Mouse (Mus musculus) liver, embryonic 16.5 days (tissue): ENCODE measurements around the gene Galnt18. TPM values are rescaled to one million over a fixed set of nuclear protein-coding genes. Genes with fewer than 3 reads are reported as not detected.

Source experiments
- ATAC-seq: fragments of 200-750 bp; cut with Nextera tagmentation; 2 replicates; pipeline ENCODE4 v1.8.0; 2017; ENCODE audit warnings: low read depth, mild to moderate bottlenecking, moderate number of reproducible peaks, moderate library complexity
- H3K27ac ChIP-seq: fragments of 300-500 bp; sonication (generic); 2 replicates; pipeline ENCODE4 v1.5.1; 2014; ENCODE audit warnings: mild to moderate bottlenecking, low read length
- H3K27me3 ChIP-seq: fragments of 300-500 bp; sonication (generic); 2 replicates; pipeline ENCODE4 v1.6.1; 2014; ENCODE audit warnings: low read depth, low read length, mixed read lengths; ENCODE audit not compliant: control insufficient read depth, insufficient read depth
- H3K36me3 ChIP-seq: fragments of 300-500 bp; sonication (generic); 2 replicates; pipeline ENCODE4 v1.6.1; 2014; ENCODE audit warnings: mild to moderate bottlenecking; ENCODE audit not compliant: control insufficient read depth, insufficient read depth
- H3K4me1 ChIP-seq: fragments of 300-500 bp; sonication (generic); 2 replicates; pipeline ENCODE4 v1.6.1; 2014; ENCODE audit warnings: low read depth, low read length, mixed read lengths; ENCODE audit not compliant: control insufficient read depth
- H3K4me2 ChIP-seq: fragments of 300-500 bp; sonication (generic); 2 replicates; pipeline ENCODE4 v1.6.1; 2014; ENCODE audit warnings: low read depth, low read length, mixed read lengths
- H3K4me3 ChIP-seq: fragments of 300-500 bp; sonication (generic); 2 replicates; pipeline ENCODE4 v1.5.1; 2014; ENCODE audit warnings: low read depth, mild to moderate bottlenecking, low read length
- H3K9ac ChIP-seq: fragments of 300-500 bp; sonication (generic); 2 replicates; pipeline ENCODE4 v1.6.1; 2014; ENCODE audit warnings: low read depth, low read length
- H3K9me3 ChIP-seq: fragments of 300-500 bp; sonication (generic); replicated peaks from 2 replicates; pipeline ENCODE4 v1.6.1; 2016; ENCODE audit warnings: low read length; ENCODE audit not compliant: control insufficient read depth
- WGBS: fragments of 180-500 bp; shearing (Covaris S2); extraction: QIAGEN DNeasy Blood & Tissue Kit; methylation state at CpG from one replicate; pipeline ENCODE4 v1.1.7; 2014; ENCODE audit not compliant: insufficient replicate concordance; 5-methylcytosine and 5-hydroxymethylcytosine counted together
- polyA plus RNA-seq: library from polyadenylated mRNA; unstranded; fragments of >200 nt; fragmentation: Nextera tagmentation; extraction: Ambion mirVana; gene quantifications from 2 replicates; pipeline ENCODE4 v1.2.1, GENCODE M21; 2015

Gene Galnt18
- 2.1 and 2.2 TPM in 2 replicates for polyA plus RNA-seq

DNA sequence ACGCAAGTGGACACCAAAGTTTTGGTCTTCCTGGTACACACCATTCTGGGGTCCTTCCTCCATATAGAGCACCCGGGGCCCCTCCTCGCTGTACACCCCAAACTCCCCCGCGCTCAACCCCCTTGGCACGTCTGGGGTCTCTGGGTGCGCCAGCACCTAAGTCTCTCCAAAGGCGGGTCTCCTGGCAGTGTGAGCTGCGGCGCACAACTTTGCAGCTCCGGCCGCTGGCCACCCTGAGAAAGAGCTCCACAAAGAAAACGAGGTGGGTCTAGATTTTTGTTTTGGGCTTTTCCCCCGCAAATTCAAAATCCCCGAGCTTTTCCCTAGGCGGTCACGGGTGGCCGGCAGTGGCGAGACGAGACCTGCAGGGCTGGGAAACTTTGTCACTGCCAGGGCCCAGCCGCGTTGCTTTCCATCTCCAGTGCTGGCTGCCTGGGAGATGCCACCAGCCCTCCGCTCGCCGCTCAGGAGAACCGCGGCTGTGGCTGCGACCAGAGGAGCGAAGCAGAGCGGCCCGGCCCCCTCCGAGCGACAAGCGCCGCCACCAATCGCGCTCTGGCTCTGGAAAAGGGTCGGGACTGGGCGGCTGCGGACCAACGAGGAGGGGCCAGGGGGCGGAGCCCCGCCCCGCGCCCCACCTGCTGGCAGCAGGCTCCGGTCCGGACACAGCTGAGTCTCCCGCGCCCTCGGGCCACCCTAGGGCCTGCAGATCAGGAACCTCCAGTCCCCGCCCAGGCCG is at the start of gene Galnt18:
Galnt18 (minus strand) TSS at position 474 of the 739 bp plus-strand sequence.
- Histone ChIP-seq H3K4me2 (peak within 1 kb of the TSS; percentile 51), H3K9ac (no peak within 1 kb of the TSS), H3K27ac (no peak within 1 kb of the TSS), H3K9me3 (no peaks in the 10 kb centered on the region), H3K4me3 (peak within 1 kb of the TSS; percentile 30), H3K36me3 (no peaks in the 10 kb centered on the region), H3K27me3 (peaks cover 30% of the 10 kb centered on the region), H3K4me1 (no peaks in the 10 kb centered on the region)
- ATAC-seq, result peak; percentile 90
- WGBS, result under 1% methylated on average over 52 of the region's 52 CpGs

DNA sequence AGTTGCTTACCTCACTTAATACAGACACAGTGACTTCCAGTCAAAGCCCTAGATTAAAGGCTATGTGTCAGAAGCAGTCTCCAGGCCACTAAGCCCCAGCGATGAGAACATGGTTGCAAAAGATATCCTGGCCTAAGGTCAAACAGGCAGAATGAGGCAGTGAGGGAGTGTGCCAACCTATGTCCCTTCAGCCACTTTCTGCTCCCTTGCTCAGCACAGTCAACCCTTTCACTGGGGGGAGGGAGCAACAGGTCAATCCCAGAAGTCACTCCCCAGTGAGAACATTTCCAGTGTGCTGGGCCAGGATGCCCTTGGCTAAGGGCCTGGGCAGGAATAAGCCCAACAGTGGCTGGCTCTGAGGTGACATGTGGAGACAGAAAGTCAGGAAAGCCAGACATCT is 47.6 kb upstream of the Galnt18 start:
- 70% methylated on average over 1 of the region's 1 CpGs for WGBS
- no peaks in the 10 kb centered on the region for H3K4me1 ChIP-seq
- H3K9ac ChIP-seq, result no peak overlapping the region
- H3K4me2 ChIP-seq, result no peak overlapping the region
- ATAC-seq, result no peak
- H3K27ac ChIP-seq, result no peak overlapping the region
- no peaks in the 10 kb centered on the region for H3K9me3 ChIP-seq
- H3K27me3 ChIP-seq, result no peaks in the 10 kb centered on the region
- H3K36me3 ChIP-seq, result no peaks in the 10 kb centered on the region
- H3K4me3 ChIP-seq, result no peak overlapping the region

DNA sequence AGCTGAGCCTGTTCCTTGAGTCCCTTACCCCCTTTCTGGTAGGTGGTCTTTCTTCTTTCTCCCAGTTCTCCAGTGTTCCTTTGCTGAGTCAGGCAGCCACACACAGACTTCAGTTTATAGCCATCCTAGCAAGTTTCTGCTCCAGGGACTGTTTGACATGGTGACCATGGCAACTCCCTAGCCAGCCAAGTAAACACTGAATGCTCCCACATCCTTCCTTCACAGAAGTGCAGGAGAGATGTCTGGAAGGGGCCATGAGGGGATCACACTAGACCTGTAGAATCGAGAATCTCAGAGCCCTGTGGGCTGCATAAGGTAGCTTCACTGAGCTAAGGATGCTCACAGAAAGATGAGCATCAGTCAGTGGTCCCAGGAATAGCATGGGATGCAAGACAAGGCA is 33.3 kb upstream of the Galnt18 start:
- Histone ChIP-seq H3K36me3 (no peaks in the 10 kb centered on the region), H3K27ac (no peak overlapping the region), H3K9ac (no peak overlapping the region), H3K9me3 (no peaks in the 10 kb centered on the region), H3K4me2 (no peak overlapping the region), H3K4me3 (no peak overlapping the region), H3K27me3 (no peaks in the 10 kb centered on the region), H3K4me1 (no peaks in the 10 kb centered on the region)
- no peak for ATAC-seq
- 18% methylated on average over 1 of the region's 1 CpGs for WGBS

DNA sequence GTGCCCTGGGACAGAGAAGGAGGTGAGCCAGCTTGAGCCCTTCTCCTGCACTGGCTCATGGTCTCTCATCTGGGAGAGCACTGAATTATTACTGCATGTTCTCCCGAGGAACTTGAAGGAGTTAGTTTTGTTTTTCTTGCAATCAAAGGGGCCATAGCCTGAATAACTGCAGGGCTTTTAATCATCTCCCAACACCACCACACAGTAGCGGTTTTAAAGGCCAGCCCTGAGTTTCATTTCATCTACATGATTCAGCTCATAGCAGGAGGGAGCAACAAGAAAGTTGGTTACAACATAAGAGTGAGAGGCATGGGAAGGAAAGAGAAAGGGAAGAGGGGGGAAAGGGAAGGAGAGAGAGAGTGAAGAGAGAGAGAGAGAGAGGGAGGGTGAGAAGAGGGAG is 31.3 kb upstream of the Galnt18 start:
- H3K36me3 ChIP-seq, result no peaks in the 10 kb centered on the region
- H3K9ac ChIP-seq, result no peak overlapping the region
- H3K27me3 ChIP-seq, result no peaks in the 10 kb centered on the region
- no peaks in the 10 kb centered on the region for H3K9me3 ChIP-seq
- H3K4me1 ChIP-seq, result no peaks in the 10 kb centered on the region
- H3K4me2 ChIP-seq, result no peak overlapping the region
- WGBS, result 47% methylated on average over 2 of the region's 2 CpGs
- no peak for ATAC-seq
- H3K4me3 ChIP-seq, result no peak overlapping the region
- H3K27ac ChIP-seq, result no peak overlapping the region

DNA sequence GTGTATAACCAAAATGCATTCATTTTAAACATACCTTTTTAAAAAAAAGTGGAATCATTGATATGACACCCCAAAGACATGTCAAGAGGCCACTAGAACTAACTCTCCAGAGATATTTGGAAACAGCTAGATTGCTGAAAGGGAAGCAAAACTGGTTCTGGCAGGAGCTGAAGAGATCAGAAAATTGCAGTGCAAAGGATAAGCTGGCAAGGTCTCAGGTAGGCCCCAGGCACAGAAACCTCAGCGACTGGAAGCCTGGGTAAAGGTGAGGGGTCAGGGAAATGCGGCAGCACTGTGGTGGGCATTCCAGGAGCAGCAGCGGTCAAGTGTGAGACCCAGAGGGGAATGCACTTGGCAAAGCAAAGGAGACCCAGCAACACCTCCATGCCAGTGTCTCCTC is 30.0 kb upstream of the Galnt18 start:
- no peak for ATAC-seq
- H3K4me2 ChIP-seq, result no peak overlapping the region
- no peaks in the 10 kb centered on the region for H3K9me3 ChIP-seq
- H3K36me3 ChIP-seq, result no peaks in the 10 kb centered on the region
- no peak overlapping the region for H3K4me3 ChIP-seq
- WGBS, result 57% methylated on average over 3 of the region's 3 CpGs
- H3K27ac ChIP-seq, result no peak overlapping the region
- H3K4me1 ChIP-seq, result no peaks in the 10 kb centered on the region
- no peaks in the 10 kb centered on the region for H3K27me3 ChIP-seq
- no peak overlapping the region for H3K9ac ChIP-seq

DNA sequence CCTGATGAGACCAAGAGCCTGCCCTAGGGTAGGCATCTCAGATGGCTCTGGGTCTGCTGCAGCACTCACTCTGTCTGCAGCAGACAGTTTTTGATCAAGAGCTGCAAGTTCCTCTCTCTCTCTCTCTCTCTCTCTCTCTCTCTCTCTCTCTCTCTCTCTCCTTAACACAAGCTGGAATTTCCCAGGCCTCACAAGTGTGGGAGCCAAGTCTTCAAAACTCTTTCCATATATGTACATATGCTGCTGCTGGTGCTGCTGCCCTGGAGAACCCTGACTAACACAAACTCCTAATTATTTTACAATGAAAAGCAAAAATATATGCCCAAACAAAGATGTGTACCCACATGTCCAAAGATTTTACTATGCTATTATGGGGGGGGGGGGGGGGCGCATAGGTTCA is 26.3 kb upstream of the Galnt18 start:
- 64% methylated on average over 1 of the region's 1 CpGs for WGBS
- no peaks in the 10 kb centered on the region for H3K36me3 ChIP-seq
- H3K27me3 ChIP-seq, result no peaks in the 10 kb centered on the region
- no peak overlapping the region for H3K27ac ChIP-seq
- H3K9ac ChIP-seq, result no peak overlapping the region
- H3K4me1 ChIP-seq, result no peaks in the 10 kb centered on the region
- no peak overlapping the region for H3K4me3 ChIP-seq
- ATAC-seq, result no peak
- no peaks in the 10 kb centered on the region for H3K9me3 ChIP-seq
- no peak overlapping the region for H3K4me2 ChIP-seq

DNA sequence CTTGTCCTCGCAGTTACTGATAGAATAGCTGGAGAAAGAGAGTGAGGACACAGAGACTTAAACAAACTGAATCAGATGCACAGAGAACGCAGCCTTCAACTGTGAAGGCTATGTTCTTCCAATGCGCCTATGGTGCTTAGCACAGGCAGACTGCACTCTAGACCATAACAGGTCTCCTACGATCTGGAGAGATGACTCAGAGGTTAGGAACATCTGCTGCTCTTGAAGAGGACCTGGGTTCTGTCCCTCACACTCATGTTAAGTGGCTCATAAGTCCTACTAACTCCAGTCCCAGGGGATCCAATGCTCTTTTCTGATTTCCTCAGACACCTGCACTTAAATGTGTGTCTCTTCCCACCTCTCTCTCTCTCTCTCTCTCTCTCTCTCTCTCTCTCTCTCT is 24.9 kb upstream of the Galnt18 start:
- H3K4me1 ChIP-seq, result no peaks in the 10 kb centered on the region
- H3K27ac ChIP-seq, result no peak overlapping the region
- H3K4me2 ChIP-seq, result no peak overlapping the region
- H3K4me3 ChIP-seq, result no peak overlapping the region
- ATAC-seq, result no peak
- WGBS, result 73% methylated on average over 4 of the region's 4 CpGs
- no peaks in the 10 kb centered on the region for H3K36me3 ChIP-seq
- no peak overlapping the region for H3K9ac ChIP-seq
- no peaks in the 10 kb centered on the region for H3K27me3 ChIP-seq
- H3K9me3 ChIP-seq, result no peaks in the 10 kb centered on the region

DNA sequence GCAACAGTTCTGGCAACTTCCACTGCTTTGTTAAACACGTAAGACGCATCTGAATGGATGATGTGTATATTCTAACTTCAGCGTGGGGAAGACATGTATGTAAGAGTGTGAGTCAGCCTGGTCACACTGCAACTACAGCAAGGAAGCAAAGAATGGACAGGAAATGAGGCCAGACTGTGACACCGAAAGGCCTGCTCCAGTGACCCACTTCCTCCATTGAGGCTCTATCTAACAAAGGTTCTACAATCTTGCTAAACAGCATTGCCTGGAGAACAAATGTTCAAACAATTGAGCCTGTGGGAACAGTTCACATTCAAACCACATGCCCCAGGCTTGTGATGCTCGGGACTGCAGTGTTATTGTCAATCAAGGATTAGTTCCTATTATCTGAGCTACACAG is 21.0 kb upstream of the Galnt18 start:
- H3K27ac ChIP-seq, result no peak overlapping the region
- no peak overlapping the region for H3K4me3 ChIP-seq
- H3K9me3 ChIP-seq, result no peaks in the 10 kb centered on the region
- no peaks in the 10 kb centered on the region for H3K4me1 ChIP-seq
- H3K4me2 ChIP-seq, result no peak overlapping the region
- ATAC-seq, result no peak
- no peaks in the 10 kb centered on the region for H3K27me3 ChIP-seq
- H3K36me3 ChIP-seq, result no peaks in the 10 kb centered on the region
- no peak overlapping the region for H3K9ac ChIP-seq
- 40% methylated on average over 5 of the region's 5 CpGs for WGBS

DNA sequence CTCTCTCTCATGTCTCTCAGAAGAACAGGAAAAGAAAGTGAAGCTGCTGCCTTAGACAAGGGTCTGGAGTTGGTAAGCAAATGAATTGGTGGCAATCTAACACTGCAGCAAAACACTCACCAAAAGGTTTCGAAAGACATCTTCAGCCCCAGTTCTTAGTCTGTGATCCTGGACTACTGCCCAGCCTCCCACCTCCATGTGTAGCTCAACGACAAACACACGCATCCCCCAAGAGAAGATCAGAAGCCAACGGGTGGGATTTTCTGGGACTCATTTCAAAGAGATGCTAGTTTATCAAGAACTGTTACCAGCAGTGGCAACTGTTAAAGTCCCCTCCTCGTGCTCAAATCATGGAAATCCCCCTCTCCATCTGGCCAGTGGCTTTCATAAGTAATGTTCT is 20.3 kb upstream of the Galnt18 start:
- Histone ChIP-seq H3K9me3 (no peaks in the 10 kb centered on the region), H3K4me3 (no peak overlapping the region), H3K4me1 (no peaks in the 10 kb centered on the region), H3K9ac (no peak overlapping the region), H3K27ac (no peak overlapping the region), H3K36me3 (no peaks in the 10 kb centered on the region), H3K4me2 (no peak overlapping the region), H3K27me3 (no peaks in the 10 kb centered on the region)
- WGBS, result 65% methylated on average over 5 of the region's 5 CpGs
- no peak for ATAC-seq
